Mouse (Mus musculus): Measurements from ENCODE around the gene Baiap2. TPM values are rescaled to one million over a fixed set of nuclear protein-coding genes. Genes with fewer than 3 reads are reported as not detected.

Baiap2 gene
- total RNA-seq, 2 experiments from 2014 or later, result 4.4 to 12.0 TPM

- no peak for DNase-seq
- intact Hi-C loops (cut with DNase I), result no loop called here
These were observed 65.0 kb downstream of the Baiap2 start for GRCm38 (mm10) chr11:120007496-120008080.

GRCm38 (mm10) chr11:120008501-120008900 is 65.9 kb downstream of the Baiap2 start:
- intact Hi-C loops (cut with DNase I), result no loop called here
- no peak for DNase-seq

GRCm38 (mm10) chr11:120008956-120009355 is 66.4 kb downstream of the Baiap2 start:
- DNase-seq, result no peak
- intact Hi-C loops (cut with DNase I), result no loop called here

- DNase-seq, result no peak
- intact Hi-C loops (cut with DNase I), result no loop called here
These were observed 67.4 kb downstream of the Baiap2 start for GRCm38 (mm10) chr11:120009937-120010336.

- DNase-seq, result no peak
- intact Hi-C loops (cut with DNase I), result no loop called here
These were observed 68.7 kb downstream of the Baiap2 start for GRCm38 (mm10) chr11:120011114-120011760.

- DNase-seq, result no peak
- intact Hi-C loops (cut with DNase I), result no loop called here
These were observed 69.4 kb downstream of the Baiap2 start for GRCm38 (mm10) chr11:120011761-120012560.

GRCm38 (mm10) chr11:120012702-120013101 is 70.1 kb downstream of the Baiap2 start:
- intact Hi-C loops (cut with DNase I), result loop anchor here (1.0 kb wide), 2 partner anchors 53 to 88 kb away; no protein-coding TSS in a partner anchor
- DNase-seq, result no peak

GRCm38 (mm10) chr11:120013174-120013711 is 70.7 kb downstream of the Baiap2 start:
- intact Hi-C loops (cut with DNase I), result loop anchor here (1.0 kb wide), 2 partner anchors 52 to 87 kb away; no protein-coding TSS in a partner anchor

GRCm38 (mm10) chr11:120014758-120015157 is 72.2 kb downstream of the Baiap2 start:
- no peak for DNase-seq
- intact Hi-C loops (cut with DNase I), result no loop called here

More at GRCm38 (mm10) chr11:120013174-120013711, 70.7 kb downstream of the Baiap2 start:
- DNase-seq, result peak; percentile 82 to 83

- intact Hi-C loops (cut with DNase I), result no loop called here
- DNase-seq, result no peak
These were observed 74.4 kb downstream of the Baiap2 start for GRCm38 (mm10) chr11:120017011-120017410.

GRCm38 (mm10) chr11:120019542-120020440 is 77.2 kb downstream of the Baiap2 start:
- intact Hi-C loops (cut with DNase I), result no loop called here
- no peak for DNase-seq

- no peak for DNase-seq
- intact Hi-C loops (cut with DNase I), result no loop called here
These were observed 78.8 kb downstream of the Baiap2 start for GRCm38 (mm10) chr11:120021367-120021766.

- intact Hi-C loops (cut with DNase I), result no loop called here
- no peak for DNase-seq
These were observed 79.7 kb downstream of the Baiap2 start for GRCm38 (mm10) chr11:120022216-120022615.

GRCm38 (mm10) chr11:120022841-120023240 is 80.3 kb downstream of the Baiap2 start:
- intact Hi-C loops (cut with DNase I), result no loop called here

GRCm38 (mm10) chr11:120026941-120027340 is 84.4 kb downstream of the Baiap2 start:
- DNase-seq, result no peak
- intact Hi-C loops (cut with DNase I), result no loop called here

More at GRCm38 (mm10) chr11:120022841-120023240, 80.3 kb downstream of the Baiap2 start:
- no peak for DNase-seq

- DNase-seq, result no peak
- intact Hi-C loops (cut with DNase I), result no loop called here
These were observed 85.9 kb downstream of the Baiap2 start for GRCm38 (mm10) chr11:120028319-120029092.

GRCm38 (mm10) chr11:120029431-120030144 is 87.0 kb downstream of the Baiap2 start:
- intact Hi-C loops (cut with DNase I), result loop anchor here (1.0 to 2.0 kb wide), 2 partner anchors 36 to 69 kb away; partner anchors contain the start of genes Ndufaf8 and Tepsin
- DNase-seq, result no peak

GRCm38 (mm10) chr11:120030145-120030901 is 87.8 kb downstream of the Baiap2 start:
- peak; percentile 58 for DNase-seq
- intact Hi-C loops (cut with DNase I), result loop anchor here (1.0 to 2.0 kb wide), 2 partner anchors 35 to 68 kb away; partner anchors contain the start of genes Ndufaf8 and Tepsin

Data from heart, postnatal 36 days (tissue).